Mouse (Mus musculus) spleen, postnatal 0 days (tissue): ENCODE measurements around the gene Haus7. TPM values are rescaled to one million over a fixed set of nuclear protein-coding genes. Genes with fewer than 3 reads are reported as not detected.

Source experiments
- polyA plus RNA-seq: library from polyadenylated mRNA; unstranded; fragments of >200 nt; fragmentation: Nextera tagmentation; extraction: Ambion mirVana; gene quantifications from 2 replicates; pipeline ENCODE4 v1.2.1, GENCODE M21; 2015

The Haus7 gene
- 30.2 and 32.9 TPM in 2 replicates for polyA plus RNA-seq

DNA sequence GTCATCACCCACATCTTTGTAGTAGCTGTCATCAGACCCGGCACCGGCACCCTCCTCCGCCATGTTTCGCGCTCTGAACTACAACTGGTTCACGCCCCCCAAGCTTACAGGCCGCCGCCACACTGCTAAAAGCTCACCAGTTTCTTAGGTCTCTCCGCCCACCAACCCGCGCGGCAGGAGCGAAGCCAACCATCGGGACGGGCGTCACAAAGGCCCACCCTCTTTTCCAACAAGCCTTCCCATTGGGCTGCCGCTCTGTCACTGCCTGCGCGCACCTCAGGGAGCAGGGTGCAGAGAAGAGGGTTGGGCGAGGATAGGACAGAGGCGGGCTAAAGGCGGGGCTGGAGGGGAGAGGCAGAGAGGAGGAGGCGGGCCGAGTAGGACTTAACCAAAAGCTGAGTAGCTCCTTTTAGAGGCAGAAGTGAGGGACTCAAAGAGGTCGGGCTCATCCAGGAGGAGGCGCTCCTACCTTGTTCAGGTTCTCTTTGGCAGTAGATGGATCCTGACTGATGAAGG is at the start of gene Haus7:
Haus7 (minus strand) TSS at position 168 of the 516 bp plus-strand sequence.

DNA sequence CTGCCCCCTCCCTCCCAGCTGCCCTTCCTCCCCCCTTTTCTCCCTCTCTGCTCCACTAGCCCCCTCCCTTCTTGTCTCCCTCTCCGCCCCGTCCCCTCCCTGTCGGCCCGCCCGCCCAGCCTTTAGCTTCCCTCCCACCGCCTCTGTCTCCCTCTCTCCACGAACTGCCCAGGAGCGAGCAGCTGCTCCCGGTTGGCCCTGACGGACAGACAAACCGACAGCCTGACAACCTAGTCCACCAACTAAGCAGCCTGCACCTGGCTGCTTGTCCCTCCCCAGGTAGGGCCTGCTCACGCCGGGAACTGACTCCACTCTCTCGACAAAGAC is 24.6 kb upstream of the Haus7 start, which contains the start of gene Bgn:
Bgn (plus strand) TSS at position 119 of the 327 bp plus-strand sequence.

DNA sequence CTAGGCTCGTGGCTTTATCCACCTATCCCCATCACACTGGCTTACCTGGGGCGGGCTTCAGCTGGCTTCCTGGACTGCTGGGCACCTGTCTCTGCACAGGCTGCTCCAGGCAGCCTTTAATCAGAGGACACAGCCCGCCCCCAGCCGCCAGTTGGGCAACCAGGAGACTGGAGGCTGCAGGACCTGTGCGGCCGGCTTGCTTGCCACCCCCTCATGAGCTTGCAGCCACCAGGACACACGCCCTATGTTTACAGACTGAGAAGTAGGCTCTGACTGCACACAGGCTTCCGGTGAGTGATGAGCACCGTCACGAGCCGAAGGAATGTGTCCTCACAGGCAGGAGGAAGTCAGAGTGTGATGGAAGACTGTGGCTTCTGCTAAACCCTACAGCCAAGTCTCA is 23.6 kb downstream of the Haus7 start, which contains the start of gene Trex2:
Trex2 (minus strand) TSS at position 93 of the 400 bp plus-strand sequence.

DNA sequence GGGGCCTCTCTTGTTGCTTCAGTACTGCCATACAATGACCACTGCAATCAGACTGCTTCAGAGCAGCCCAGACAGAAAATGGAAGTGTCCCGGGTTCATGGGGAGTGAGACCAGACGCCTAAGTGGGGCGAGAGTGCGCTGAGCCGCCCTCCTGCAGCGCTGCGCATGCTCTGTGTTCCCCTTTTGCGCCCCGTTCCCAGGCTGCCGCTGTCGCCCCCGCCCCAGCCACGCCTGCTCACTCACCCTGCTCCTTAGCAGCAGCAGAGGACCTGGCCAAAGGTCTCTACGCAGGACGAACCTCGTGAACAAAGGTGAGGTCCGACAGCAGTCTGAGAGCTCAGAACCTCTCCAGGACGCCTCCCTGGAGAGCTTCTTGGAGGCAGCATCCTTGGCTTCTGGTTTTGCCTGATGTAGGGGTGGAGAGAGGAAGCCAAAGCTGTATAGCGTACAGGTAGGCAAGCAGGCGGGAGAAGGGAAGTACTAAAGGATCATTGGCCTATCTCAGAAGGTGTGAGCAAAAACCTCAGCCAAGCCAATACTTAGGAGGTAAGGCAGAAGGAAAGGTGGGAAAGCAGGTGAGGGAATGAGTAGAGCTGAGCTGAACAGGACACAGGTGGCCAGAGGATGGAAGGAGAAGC is 47.8 kb downstream of the Haus7 start, which contains the start of gene Zfp92:
Zfp92 (plus strand) TSS at position 217 of the 638 bp plus-strand sequence.

DNA sequence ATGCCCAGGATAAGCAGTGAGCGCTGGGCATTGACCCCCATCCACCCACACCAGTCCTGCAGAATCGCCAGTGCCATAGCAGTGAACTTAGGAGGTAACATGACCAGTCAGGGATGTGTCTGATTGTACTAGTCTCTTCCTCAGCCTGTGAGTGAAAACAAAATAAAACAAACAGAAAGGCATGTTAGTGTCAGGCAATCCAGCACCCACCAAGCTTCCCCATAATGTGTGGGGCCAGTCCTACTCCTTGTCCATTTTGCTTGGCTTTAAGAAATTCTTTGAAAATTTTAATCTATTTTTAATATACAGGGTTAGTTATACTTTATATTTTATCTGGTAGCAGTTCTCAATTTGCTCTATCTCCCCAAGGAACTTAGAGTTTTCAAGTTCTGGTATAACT is 60.2 kb downstream of the Haus7 start, which contains the start of gene Gm18336:
Gm18336 (minus strand) TSS at position 101 of the 400 bp plus-strand sequence.

Other genes starting within 250 kb of the Haus7 start
- 3.2 and 4.1 TPM in 2 replicates for gene Xlr4b, start 244.7 kb downstream of the Haus7 start, polyA plus RNA-seq
- 6.4 and 8.1 TPM in 2 replicates for gene F8a, start 230.8 kb downstream of the Haus7 start, polyA plus RNA-seq
- gene Xlr4c, start 215.9 kb downstream of the Haus7 start, polyA plus RNA-seq, result 0.48 and 1.4 TPM in 2 replicates
- not detected in 2 replicates for gene Xlr3c, start 193.7 kb downstream of the Haus7 start, polyA plus RNA-seq
- gene Xlr5a, start 166.1 kb downstream of the Haus7 start, polyA plus RNA-seq, result not detected in 2 replicates
- gene Xlr5c, start 166.1 kb downstream of the Haus7 start, polyA plus RNA-seq, result not detected in 2 replicates
- gene Gm45015, start 122.2 kb downstream of the Haus7 start, polyA plus RNA-seq, result not detected in 2 replicates
- 1.9 and 2.4 TPM in 2 replicates for gene Zfp275, start 116.4 kb downstream of the Haus7 start, polyA plus RNA-seq
- gene Gm18336, start 60.3 kb downstream of the Haus7 start, polyA plus RNA-seq, result not detected in 2 replicates
- gene Zfp92, start 47.9 kb downstream of the Haus7 start, polyA plus RNA-seq, result not detected in 2 replicates
- not detected in 2 replicates for gene Trex2, start 23.7 kb downstream of the Haus7 start, polyA plus RNA-seq
- 80.5 and 93.3 TPM in 2 replicates for gene Bgn, start 24.6 kb upstream of the Haus7 start, polyA plus RNA-seq
- gene Atp2b3, start 44.0 kb upstream of the Haus7 start, polyA plus RNA-seq, result not detected in 2 replicates
- gene Dusp9, start 180.4 kb upstream of the Haus7 start, polyA plus RNA-seq, result 0.20 and 0.29 TPM in 2 replicates
- gene Pnck, start 201.1 kb upstream of the Haus7 start, polyA plus RNA-seq, result 1.8 and 4.1 TPM in 2 replicates
- 1.1 and 1.7 TPM in 2 replicates for gene Slc6a8, start 214.1 kb upstream of the Haus7 start, polyA plus RNA-seq